Mouse (Mus musculus): ENCODE results near the gene Gm16253.

DNA sequence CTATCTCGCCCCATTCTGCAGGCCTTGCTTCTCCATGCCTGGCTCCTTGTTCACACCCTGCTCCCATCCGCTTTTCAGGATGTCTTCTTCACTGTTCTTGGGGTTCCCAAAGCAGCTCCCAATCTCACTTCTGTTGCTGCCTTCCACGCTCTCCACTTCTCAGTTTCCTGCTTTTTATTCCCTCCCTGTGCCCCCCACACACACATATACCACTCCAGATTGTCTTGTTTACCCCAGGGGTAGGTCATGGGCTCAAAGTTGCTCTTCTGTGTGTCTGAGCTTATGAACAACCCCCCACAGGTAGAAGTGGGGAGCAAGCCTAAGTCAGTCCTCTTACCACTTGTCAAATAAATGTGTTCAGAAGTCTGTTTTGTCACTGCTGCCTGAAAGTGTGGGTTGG is 22.6 kb downstream of the Gm16253 start:
- TF ChIP-seq POLR2A (IDR thresholded peaks at IDR 0.05; ENCODE audit: borderline replicate concordance, extremely low read depth, insufficient read depth, insufficient read length, poor library complexity, severe bottlenecking) = no peak
- no peak for TF ChIP-seq CTCF (IDR thresholded peaks at IDR 0.05; ENCODE audit: borderline replicate concordance, extremely low read depth, insufficient read depth, insufficient read length)

Data from brain, embryonic 14.5 days (tissue).